Mouse (Mus musculus): Measurements from ENCODE around the gene Rpl13a.
A peak's percentile ranks its signal among the peaks of the same experiment; 100 is the strongest.
"Not testable (repeated sequence)": the region's sequence is repeated elsewhere in the genome, so short reads cannot be mapped to it uniquely, and the experiment has no call there.

The Rpl13a gene

GRCm38 (mm10) chr7:45134544-45135026 is 6.0 kb upstream of the Rpl13a start:
- DNase-seq, result no peak

- DNase-seq, result no peak
Measured at GRCm38 (mm10) chr7:45133446-45134159, 5.0 kb upstream of the Rpl13a start.

GRCm38 (mm10) chr7:45131850-45132249 is 3.3 kb upstream of the Rpl13a start:
- DNase-seq, result no peak

DNA sequence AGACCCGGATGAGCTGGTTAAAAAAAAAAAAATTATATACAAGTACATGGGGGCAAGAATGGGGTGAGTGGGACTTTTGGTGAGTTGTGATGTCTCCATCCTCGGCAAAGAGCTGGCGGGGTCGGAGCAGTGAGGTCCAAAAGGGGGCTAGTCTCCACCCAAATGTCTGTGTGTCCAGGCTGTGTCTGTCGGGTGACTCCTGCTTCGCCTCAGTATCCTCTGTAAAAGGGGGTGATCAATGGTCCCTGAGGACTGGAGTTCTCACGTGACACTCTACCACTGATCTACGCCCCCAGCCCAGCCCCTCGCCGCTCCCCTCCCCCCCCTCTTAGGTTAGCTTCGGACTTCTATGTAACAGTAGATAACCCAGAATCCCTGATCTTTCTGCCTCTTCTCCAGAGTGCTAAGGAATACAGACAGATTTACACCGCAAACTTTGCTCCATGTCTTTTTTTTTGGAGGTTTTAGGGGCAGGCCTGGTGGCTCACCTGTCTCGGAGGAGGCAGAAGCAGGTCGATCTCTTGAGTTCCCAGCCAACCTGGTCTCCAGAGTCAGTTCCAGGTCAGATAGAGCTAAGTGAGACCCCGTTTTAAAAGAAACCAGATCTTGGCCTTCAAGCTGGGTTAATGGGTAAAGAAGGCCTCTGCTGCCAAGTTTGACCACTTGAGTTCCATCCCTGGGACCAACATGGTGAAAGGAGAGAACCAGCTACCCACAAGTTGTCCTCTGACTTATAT is 1.4 kb upstream of the Rpl13a start:
- DNase-seq, result no peak

DNA sequence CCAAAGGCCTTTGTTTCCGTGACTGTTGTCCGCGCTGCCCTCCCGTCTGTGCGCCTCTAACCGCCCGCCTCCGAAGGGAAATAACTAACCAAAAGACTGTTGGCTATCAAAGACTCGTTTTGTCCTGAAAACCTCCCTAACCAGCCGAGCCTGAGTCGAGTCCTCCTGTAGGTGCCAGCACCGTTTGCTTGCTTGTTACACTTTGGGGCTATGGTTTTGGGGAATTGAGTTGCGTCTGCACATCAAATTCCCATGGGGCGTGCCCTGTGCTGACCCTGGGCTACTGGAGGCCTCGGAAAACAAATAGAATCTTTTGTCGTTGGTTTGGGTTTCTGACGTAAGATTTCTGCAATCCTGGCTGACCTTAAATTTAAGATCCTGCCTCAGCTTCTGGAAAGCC is 757 bp upstream of the Rpl13a start:
- no peak for DNase-seq

DNA sequence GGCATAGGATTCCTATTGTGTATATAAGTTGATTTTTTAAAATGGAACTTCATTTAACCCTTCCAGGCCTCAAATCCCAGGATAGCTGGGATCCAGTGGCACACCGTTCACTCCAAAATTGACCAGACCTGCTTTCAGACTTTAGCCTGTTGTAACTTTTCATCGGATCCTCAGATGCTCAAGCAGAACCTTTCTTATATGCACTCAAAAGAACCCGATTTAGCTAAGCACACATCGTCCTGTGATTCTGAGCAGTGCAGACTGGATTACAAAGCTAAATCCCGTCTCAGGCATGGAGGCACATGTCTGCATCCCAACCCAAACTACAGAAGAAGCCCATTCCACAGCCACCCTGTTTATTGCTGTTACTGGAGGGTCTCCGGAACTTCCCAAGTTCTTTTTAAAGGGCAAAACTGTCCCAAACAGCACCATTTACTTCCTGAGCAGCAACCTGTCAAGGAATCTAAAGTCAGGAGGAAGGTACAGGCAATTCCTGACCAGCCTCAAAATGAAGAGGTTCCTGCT is 799 bp downstream of the Rpl13a start:
- no peak for DNase-seq

DNA sequence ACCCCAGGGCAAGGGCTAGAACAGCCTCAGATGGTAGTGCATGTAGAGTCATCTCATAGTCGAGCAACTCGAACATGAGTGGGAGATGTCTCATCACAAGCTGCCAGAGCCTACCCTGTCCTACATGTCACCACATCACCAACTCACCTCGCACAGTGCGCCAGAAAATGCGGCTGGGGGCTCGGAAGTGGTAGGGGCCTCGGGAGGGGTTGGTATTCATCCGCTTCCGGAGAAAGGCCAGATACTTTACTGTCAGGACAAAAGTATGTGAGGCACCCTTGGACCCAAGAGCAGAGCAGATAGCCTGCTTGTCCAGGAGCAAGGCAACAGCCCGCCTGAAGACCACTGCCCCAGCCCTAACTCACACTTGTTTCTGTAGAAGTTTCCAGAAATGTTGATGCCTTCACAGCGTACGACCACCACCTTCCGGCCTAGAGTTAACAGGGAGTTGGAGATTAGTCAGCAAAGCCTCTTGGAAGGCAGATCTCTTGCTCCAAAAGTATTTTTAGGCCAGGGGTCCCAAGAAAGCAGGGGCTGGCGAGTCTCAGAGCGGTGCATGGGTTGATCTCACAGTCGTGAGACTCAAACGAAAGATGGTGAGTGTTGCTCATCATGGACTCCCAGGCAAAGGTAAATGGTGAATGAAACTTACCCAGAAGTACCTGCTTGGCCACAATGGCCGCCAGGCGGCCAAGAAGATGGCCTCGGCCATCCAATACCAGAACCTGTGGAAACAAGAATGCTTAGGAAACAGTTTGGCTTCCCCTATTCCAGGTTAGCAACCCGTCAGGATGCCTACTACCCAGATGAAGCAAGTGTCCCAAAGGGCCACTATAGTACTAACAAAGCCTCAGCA is 1.5 kb downstream of the Rpl13a start:
- no peak for DNase-seq

- no peak for DNase-seq
Measured at GRCm38 (mm10) chr7:45126147-45126843, 2.3 kb downstream of the Rpl13a start.

DNA sequence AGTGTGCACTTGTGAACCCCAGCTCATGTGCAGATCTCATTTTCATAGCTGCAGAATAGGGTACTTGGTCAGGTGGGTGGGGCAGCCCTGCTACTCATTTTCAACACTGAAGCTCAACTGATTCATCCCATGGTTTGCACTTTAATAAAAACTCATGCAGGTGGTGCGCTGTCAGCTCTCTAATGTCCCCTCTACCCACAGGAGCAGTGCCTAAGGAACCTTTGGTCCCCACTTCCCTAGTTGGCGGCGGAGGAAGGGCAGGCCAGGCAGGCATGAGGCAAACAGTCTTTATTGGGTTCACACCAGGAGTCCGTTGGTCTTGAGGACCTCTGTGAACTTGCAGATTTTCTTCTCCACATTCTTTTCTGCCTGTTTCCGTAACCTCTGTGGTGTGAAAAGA is 2.9 kb downstream of the Rpl13a start:
- DNase-seq, result not testable (repeated sequence)

GRCm38 (mm10) chr7:45125144-45125600 is 3.4 kb downstream of the Rpl13a start:
- DNase-seq, result no peak

DNA sequence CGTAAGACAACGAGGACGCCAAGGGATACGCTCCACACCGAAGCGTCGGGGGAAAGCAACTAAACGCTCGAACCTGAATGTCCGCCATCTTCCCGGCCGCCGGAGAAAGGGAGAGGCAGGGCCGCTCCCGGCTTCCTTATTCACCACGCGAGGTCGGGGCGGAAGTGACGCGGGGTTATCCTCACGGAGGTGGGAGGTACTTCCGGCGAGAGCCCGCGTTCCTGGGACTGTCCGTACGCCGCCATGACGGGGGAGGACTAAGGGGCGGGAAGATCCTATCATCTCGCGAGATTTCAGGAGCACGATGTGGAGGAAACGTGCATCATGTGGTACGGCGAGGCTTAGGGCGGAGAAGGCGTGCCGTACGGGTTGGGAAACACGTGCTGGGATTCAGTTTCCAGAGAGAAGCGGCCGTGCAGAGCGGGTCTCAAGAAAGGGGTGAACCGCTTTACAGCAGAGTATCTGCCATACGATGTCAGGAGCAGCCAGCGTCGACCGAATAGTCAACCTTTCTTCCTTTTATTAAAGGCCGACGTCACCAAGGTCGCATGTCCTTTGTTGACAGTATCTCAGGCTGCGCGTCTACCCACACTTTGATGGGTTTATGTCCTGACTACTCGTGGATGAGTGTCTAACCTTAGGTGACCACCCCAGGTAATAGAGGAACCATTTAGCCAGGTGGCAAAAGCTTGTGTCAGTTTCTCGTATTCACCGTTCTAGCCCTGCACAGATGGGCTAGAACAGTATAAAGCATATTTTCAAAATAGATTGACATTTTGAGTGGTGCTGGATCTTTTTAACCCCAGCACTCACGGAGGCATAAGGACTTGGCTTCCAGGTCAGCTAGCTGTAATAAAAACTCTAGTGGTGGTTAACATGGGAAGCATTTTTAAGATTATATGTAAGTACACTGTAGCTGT is 4.1 kb downstream of the Rpl13a start, which contains the start of gene Rps11:
Gene Rps11, minus strand, starts transcription at position 216 of the 920 bp plus-strand sequence.
- DNase-seq, result peak; percentile 96 to 98

- DNase-seq, result peak; percentile 52 to 62
Measured at GRCm38 (mm10) chr7:45123186-45123570, 5.4 kb downstream of the Rpl13a start.

GRCm38 (mm10) chr7:45122561-45123185 is 5.9 kb downstream of the Rpl13a start:
- DNase-seq, result no peak

GRCm38 (mm10) chr7:45121966-45122365 is 6.6 kb downstream of the Rpl13a start:
- DNase-seq, result no peak

- DNase-seq, result peak; percentile 79 to 88
Measured at GRCm38 (mm10) chr7:45121404-45121803, 7.2 kb downstream of the Rpl13a start.

DNA sequence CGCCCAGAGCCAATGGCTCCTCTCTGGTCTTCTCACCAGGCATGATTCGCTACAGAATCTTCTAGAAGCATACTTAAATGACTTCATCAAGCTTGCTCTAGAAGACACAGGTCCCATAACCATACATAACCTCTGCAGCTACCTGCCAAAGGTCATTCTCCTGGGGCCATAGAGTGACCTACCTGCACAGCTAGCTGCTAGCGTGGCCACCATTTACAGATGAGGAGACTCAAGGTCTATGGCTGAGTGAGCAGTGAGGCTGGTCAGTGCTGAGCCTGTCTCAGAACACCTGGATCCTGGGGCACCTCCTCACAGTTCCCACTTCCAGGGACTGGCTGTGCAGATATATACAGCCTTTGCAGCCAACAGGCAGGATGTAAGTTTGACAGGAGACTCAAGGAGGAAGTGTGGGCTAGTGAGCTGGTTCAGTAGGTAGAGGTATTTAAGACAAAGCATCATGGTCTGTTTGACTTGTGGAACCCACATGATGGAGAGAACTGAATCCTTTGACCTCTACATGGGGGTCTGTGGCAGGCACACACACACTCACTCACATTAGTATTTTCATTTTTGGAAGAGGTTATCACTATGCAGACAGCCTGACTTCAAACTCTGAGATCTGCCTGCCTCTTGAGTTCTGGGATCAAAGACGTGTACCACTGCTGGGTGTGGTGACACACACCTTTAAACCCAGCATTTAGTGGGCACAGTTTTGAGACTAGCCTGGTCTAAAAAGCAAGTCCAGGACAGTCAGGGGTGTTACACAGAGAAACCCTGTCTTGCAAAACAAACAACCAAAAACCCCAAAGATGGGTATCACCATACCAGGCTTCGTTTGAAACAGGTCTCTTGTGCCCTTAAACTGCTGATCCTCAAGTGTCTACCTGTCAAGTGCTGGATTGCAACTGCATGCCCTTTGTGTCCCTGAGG is 8.5 kb downstream of the Rpl13a start:
- no peak for DNase-seq

- DNase-seq, result no peak
Measured at GRCm38 (mm10) chr7:45118336-45118735, 10.2 kb downstream of the Rpl13a start.

DNA sequence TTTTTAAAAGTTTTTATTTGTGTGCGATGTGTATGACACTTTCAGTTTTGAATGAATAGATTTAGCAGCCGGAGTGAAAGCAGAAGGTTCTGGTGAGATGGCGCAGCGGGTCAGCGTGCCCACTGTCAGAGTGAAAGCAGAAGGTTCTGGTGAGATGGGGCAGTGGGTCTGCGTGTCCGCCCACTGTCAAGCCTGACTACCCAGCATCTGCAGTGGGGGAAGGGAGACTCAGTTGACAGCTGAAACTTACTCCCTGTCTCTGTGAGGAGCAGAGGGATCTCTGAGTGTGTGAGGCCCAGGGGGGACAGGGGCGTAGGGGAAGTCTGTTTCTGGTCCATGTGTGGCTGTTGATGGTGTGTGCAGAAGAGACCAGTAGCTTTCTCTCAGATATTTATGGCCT is 11.0 kb downstream of the Rpl13a start:
- DNase-seq, result peak in 1 of 2 experiments; percentile 45

DNA sequence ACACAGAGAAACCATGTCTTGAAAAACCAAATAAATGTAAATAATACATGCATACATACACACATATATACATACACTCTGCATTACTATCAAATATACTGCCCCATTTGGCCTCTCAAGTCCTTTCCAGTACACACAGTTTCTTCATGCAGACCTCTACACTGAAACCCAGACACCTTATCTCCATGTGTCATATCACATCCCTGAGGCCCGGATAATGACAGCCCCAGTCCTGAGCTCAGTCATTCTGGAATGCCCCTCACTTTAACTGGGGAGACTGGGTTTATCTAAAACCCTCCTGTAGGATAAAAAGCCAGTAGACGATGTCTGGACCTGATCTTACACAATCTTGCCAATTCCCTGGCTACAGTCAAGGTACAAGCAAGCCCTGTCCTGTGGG is 15.1 kb downstream of the Rpl13a start:
- no peak for DNase-seq
